In the genomic region with DNA sequence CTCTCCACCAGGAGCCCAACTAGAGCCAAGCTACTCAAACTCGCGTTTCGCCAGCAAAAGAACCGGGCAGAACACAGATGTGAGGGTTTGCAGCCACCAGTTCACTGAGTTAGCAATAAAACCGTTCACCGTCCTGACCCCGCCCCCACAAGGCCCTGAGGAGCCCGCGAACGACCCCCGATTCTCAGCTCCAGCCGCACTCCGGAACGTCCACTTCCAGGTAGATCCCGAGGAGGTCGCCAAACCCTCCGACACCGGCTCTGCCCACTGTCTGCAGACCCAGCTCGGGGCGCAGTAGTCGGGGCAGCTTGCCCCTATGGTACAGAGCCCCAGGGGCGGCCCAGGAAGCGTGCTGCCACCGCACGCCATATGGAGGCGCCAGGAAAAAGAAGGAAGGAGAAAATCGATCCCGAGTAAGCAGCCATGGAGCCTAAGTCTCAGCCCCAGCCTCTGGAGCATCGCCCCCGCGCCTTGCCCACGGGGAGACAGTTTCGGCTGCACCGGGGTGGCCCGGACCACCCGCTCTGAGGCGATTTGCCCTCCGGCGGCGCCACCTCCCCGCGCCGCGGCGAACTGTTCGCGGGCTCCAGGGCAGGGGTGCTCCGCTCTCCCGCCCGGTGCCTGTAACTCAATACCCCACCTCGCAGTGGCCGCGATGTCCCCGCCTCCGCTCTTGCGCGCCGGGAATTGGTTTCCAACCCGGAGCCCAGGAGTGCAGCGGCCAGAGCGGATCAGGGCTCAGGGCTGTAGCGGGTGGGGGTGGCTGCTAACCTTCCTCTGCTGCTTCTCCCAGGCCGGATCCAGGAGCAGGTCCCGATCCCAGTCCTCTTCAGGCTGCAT, we compare ENCODE assay signal across 8 mouse cellular contexts. TPM values are rescaled to one million over a fixed set of nuclear protein-coding genes. Genes with fewer than 3 reads are reported as not detected.
A peak's percentile ranks its signal among the peaks of the same experiment; 100 is the strongest.
DNase-seq lines count a peak whose midpoint lies in the region; ATAC-seq and TF ChIP-seq lines count a peak whose summit lies in the region.

No protein-coding gene starts in this region.

- peak; percentile 57 for TF ChIP-seq CTCF in hindbrain, postnatal 0 days (IDR thresholded peaks at IDR 0.05; ENCODE audit: low read depth)

- ATAC-seq in hindbrain, postnatal 0 days: peak; percentile 63
- peak; percentile 57 for ATAC-seq in megakaryocyte-erythroid progenitor cell, adult 5-6 weeks (replicated peaks; ENCODE audit: low FRiP score, low TSS enrichment, poor library complexity, severe bottlenecking)
- no peak for ATAC-seq in erythroid progenitor cell, adult 5-6 weeks (replicated peaks; ENCODE audit: low FRiP score, poor library complexity, severe bottlenecking)

- under 1% methylated on average over 62 of the region's 64 CpGs for WGBS in hindbrain, postnatal 0 days

- H3K27ac ChIP-seq in hindbrain, postnatal 0 days: peak overlapping the region; percentile 86

- H3K9me3 ChIP-seq in hindbrain, postnatal 0 days (ENCODE audit: low read length): no peaks in the 10 kb centered on the region

- peaks cover 9% of the 10 kb centered on the region; the same call in 1 of the 2 replicates for H3K4me1 ChIP-seq in hindbrain, postnatal 0 days (ENCODE audit: insufficient read depth, low read length)

- peak overlapping the region; percentile 86 for H3K4me3 ChIP-seq in hindbrain, postnatal 0 days (ENCODE audit: low read length)

- peak overlapping the region; percentile 62 for H3K4me2 ChIP-seq in hindbrain, postnatal 0 days (ENCODE audit: low read depth, low read length)

- DNase-seq in adipocyte (ENCODE audit: low spot score): peak; percentile 71
- DNase-seq in cerebellum, postnatal 25 days: peak; percentile 67 to 69
- peak; percentile 48 to 64 for DNase-seq in gastrocnemius, adult 8-10 months (ENCODE audit: low spot score in 2 of 2)
- peak; percentile 72 for DNase-seq in hindbrain, postnatal 0 days (ENCODE audit: low spot score)
- peak; percentile 56 to 63 for DNase-seq in left cerebral cortex, postnatal 25 days (ENCODE audit: low spot score in 2 of 2)
- peak; percentile 58 for DNase-seq in right cerebral cortex, postnatal 4 days

- H3K27me3 ChIP-seq in hindbrain, postnatal 0 days (ENCODE audit: insufficient read depth, low read length): no peaks in the 10 kb centered on the region

- intact Hi-C loops in left cerebral cortex, postnatal 25 days (cut with DNase I): loop anchor here (1.0 to 5.0 kb wide), 2 partner anchors 61 to 83 kb away; no protein-coding TSS in a partner anchor

- no peaks in the 10 kb centered on the region for H3K36me3 ChIP-seq in hindbrain, postnatal 0 days (ENCODE audit: insufficient read depth, low read length)

- peak overlapping the region; percentile 75 for H3K9ac ChIP-seq in hindbrain, postnatal 0 days (replicated peaks; ENCODE audit: low read length)

RNA-seq across cellular contexts. Expression of a gene that starts 0.7 kb away (rescaled TPM):
- total RNA-seq in gastrocnemius, adult 8-10 months (2022): 1 to 10 TPM; 6.1 to 9.6 (median 7.4) TPM
- total RNA-seq in hindbrain, postnatal 0 days (2014; rRNA removed): 18.3 and 22.4 TPM in 2 replicates
- polyA plus RNA-seq in hindbrain, postnatal 0 days (2015; fragmentation: Nextera tagmentation; extraction: Ambion mirVana): 7.4 and 8.3 TPM in 2 replicates
- 100 to 1,000 TPM; 131 to 146 TPM for total RNA-seq in left cerebral cortex, postnatal 25 days (2021)
- 0.96 and 7.6 TPM in 2 replicates for total RNA-seq in megakaryocyte-erythroid progenitor cell, adult 5-6 weeks (2014; fragmentation: Nextera tagmentation)
- total RNA-seq in megakaryocyte-erythroid progenitor cell, adult 5-6 weeks (2017): 4.9 and 7.2 TPM in 2 replicates
- total RNA-seq in erythroid progenitor cell, adult 5-6 weeks (2015; ENCODE audit: low replicate concordance): 16.2 and 21.4 TPM in 2 replicates
- total RNA-seq in erythroid progenitor cell, adult 5-6 weeks (2017; ENCODE audit: low replicate concordance): 10.8 and 13.0 TPM in 2 replicates
